Mouse (Mus musculus) heart, embryonic 13.5 days (tissue): ENCODE results near the gene Nat8l. TPM values are rescaled to one million over a fixed set of nuclear protein-coding genes. Genes with fewer than 3 reads are reported as not detected.

Source experiments
- ATAC-seq: fragments of 200-750 bp; cut with Nextera tagmentation; 2 replicates; pipeline ENCODE4 v1.8.0; 2017; ENCODE audit warnings: moderate TSS enrichment; ENCODE audit not compliant: insufficient number of reproducible peaks, low FRiP score, low TSS enrichment; ENCODE audit errors: extremely low read depth
- H3K27ac ChIP-seq: fragments of 300-500 bp; sonication (generic); replicated peaks from 2 replicates; pipeline ENCODE4 v1.5.1; 2015; ENCODE audit warnings: moderate library complexity, mild to moderate bottlenecking, inconsistent platforms
- H3K27me3 ChIP-seq: fragments of 300-500 bp; sonication (generic); replicated peaks from 2 replicates; pipeline ENCODE4 v1.6.1; 2015; ENCODE audit warnings: mild to moderate bottlenecking, inconsistent platforms
- H3K36me3 ChIP-seq: fragments of 300-500 bp; sonication (generic); 2 replicates; pipeline ENCODE4 v1.6.1; 2015; ENCODE audit warnings: mild to moderate bottlenecking, inconsistent platforms
- H3K4me1 ChIP-seq: fragments of 300-500 bp; sonication (generic); 2 replicates; pipeline ENCODE4 v1.6.1; 2015; ENCODE audit warnings: inconsistent platforms
- H3K4me2 ChIP-seq: fragments of 300-500 bp; sonication (generic); 2 replicates; pipeline ENCODE4 v1.6.1; 2015; ENCODE audit warnings: inconsistent platforms, mild to moderate bottlenecking, moderate library complexity
- H3K4me3 ChIP-seq: fragments of 300-500 bp; sonication (generic); 2 replicates; pipeline ENCODE4 v1.5.1; 2015; ENCODE audit warnings: moderate library complexity, mild to moderate bottlenecking, inconsistent platforms
- H3K9ac ChIP-seq: fragments of 300-500 bp; sonication (generic); 2 replicates; pipeline ENCODE4 v1.6.1; 2015; ENCODE audit warnings: inconsistent platforms, mild to moderate bottlenecking, moderate library complexity
- H3K9me3 ChIP-seq: fragments of 300-500 bp; sonication (generic); 2 replicates; pipeline ENCODE4 v1.6.1; 2016; ENCODE audit warnings: inconsistent platforms
- WGBS: fragments of 180-500 bp; shearing (Covaris S2); methylation state at CpG from one replicate; pipeline ENCODE4 v1.1.7; 2015; ENCODE audit warnings: mixed read lengths; 5-methylcytosine and 5-hydroxymethylcytosine counted together
- polyA plus RNA-seq: library from polyadenylated mRNA; unstranded; fragments of >200 nt; fragmentation: Nextera tagmentation; extraction: Ambion mirVana; gene quantifications from 2 replicates; pipeline ENCODE4 v1.2.1, GENCODE M21; 2015

Nat8l gene
- polyA plus RNA-seq, 1 experiment from 2014 or later: 0.35 TPM

- Histone ChIP-seq H3K27me3 (peaks cover 27% of the 10 kb centered on the region), H3K4me3 (no peak overlapping the region), H3K4me2 (no peak overlapping the region), H3K4me1 (0 out of 2 replicates have a peak, but pooled peaks cover 6% of the 10 kb centered on the region), H3K9ac (no peak overlapping the region), H3K9me3 (no peaks in the 10 kb centered on the region), H3K27ac (no peak overlapping the region), H3K36me3 (no peaks in the 10 kb centered on the region)
- no peak for ATAC-seq
- 73% methylated on average over 5 of the region's 5 CpGs for WGBS
Measured at GRCm38 (mm10) chr5:34004618-34005017, 8.8 kb downstream of the Nat8l start.

DNA sequence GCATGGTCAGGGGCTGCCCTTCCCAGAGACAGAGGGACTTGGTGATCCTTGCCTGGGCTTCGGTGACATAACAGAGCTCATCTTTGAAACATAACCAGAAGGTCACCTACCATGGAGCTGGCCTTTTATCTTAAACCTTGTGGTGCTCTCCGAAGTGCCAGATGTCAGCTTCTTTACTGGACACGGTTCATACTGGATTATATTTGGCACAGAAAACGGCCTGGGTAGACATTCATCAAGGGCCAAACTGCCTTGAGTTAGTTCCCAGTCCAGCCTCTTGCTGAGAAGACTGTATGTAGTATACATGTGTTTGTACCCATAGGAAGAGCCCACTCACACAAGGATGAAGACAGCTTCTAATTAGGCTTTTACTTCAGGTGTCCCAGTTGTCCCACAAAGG lies 11.0 kb downstream of the Nat8l start:
- H3K4me1 ChIP-seq: 0 out of 2 replicates have a peak, but pooled peaks cover 6% of the 10 kb centered on the region
- H3K27ac ChIP-seq: no peak overlapping the region
- ATAC-seq: no peak
- H3K27me3 ChIP-seq: peaks cover 17% of the 10 kb centered on the region; the same call in 1 of the 2 replicates
- H3K36me3 ChIP-seq: no peaks in the 10 kb centered on the region
- H3K4me3 ChIP-seq: no peak overlapping the region
- no peaks in the 10 kb centered on the region for H3K9me3 ChIP-seq
- no peak overlapping the region for H3K4me2 ChIP-seq
- no peak overlapping the region for H3K9ac ChIP-seq
- 68% methylated on average over 4 of the region's 4 CpGs for WGBS

- no peak overlapping the region for H3K4me3 ChIP-seq
- H3K27me3 ChIP-seq: peaks cover 18% of the 10 kb centered on the region; the same call in 1 of the 2 replicates
- H3K4me2 ChIP-seq: no peak overlapping the region
- H3K36me3 ChIP-seq: no peaks in the 10 kb centered on the region
- no peaks in the 10 kb centered on the region for H3K9me3 ChIP-seq
- H3K27ac ChIP-seq: no peak overlapping the region
- 0 out of 2 replicates have a peak, but pooled peaks cover 6% of the 10 kb centered on the region for H3K4me1 ChIP-seq
- no peak overlapping the region for H3K9ac ChIP-seq
- 65% methylated on average over 4 of the region's 4 CpGs for WGBS
- ATAC-seq: no peak
Measured at GRCm38 (mm10) chr5:34007392-34007941, 11.7 kb downstream of the Nat8l start.

DNA sequence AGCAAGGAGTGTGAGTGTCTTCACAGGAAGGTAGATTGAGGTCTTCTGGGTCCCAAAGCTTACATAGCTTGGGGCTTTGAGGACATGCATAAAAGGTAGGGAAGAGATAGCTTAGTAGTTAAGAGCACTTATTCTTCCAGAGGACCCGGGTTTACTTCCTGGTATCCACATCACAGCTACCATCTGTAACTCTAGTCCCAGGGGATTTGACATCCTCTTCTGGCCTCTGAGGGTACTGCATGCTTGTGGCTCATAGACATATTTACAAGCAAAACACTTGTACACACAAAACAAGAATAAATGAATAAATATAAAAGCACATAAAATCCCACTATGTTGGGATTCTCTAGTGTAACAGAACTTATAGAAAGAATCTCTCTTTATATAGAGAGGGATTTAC lies 18.9 kb downstream of the Nat8l start:
- no peaks in the 10 kb centered on the region for H3K36me3 ChIP-seq
- no peaks in the 10 kb centered on the region for H3K4me1 ChIP-seq
- H3K27ac ChIP-seq: no peak overlapping the region
- H3K9ac ChIP-seq: no peak overlapping the region
- no peak for ATAC-seq
- peaks cover 4% of the 10 kb centered on the region for H3K27me3 ChIP-seq
- no peak overlapping the region for H3K4me2 ChIP-seq
- WGBS: 53% methylated on average over 1 of the region's 1 CpGs
- no peaks in the 10 kb centered on the region for H3K9me3 ChIP-seq
- no peak overlapping the region for H3K4me3 ChIP-seq

- ATAC-seq: no peak
- no peak overlapping the region for H3K4me2 ChIP-seq
- H3K27ac ChIP-seq: no peak overlapping the region
- H3K4me3 ChIP-seq: no peak overlapping the region
- 64% methylated on average over 4 of the region's 4 CpGs for WGBS
- H3K4me1 ChIP-seq: no peaks in the 10 kb centered on the region
- no peaks in the 10 kb centered on the region for H3K36me3 ChIP-seq
- 0 out of 2 replicates have a peak, but pooled peaks cover 4% of the 10 kb centered on the region for H3K9me3 ChIP-seq
- H3K9ac ChIP-seq: no peak overlapping the region
- peaks cover 3% of the 10 kb centered on the region; the same call in 1 of the 2 replicates for H3K27me3 ChIP-seq
Measured at GRCm38 (mm10) chr5:34018968-34019367, 23.2 kb downstream of the Nat8l start.

DNA sequence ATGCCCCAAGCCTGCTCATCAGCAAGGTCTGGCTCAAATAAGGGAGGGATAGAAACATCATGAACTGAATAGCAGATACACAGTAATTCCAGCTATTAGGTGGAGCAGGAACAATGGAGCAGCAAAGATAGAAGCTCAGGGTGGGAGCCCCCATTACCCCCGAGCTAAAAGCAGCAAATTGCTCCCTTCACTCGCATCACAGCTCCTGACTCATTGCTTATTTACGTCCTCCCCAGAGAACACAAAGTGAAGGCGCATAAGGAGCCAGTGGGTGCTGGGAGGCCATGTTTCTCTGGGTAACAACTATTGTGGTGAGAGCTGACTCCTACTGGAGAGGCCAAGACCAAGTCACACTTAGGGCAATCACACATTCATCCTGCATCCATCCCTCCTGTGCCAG lies 34.3 kb downstream of the Nat8l start:
- Histone ChIP-seq H3K27me3 (no peaks in the 10 kb centered on the region), H3K4me1 (no peaks in the 10 kb centered on the region), H3K9me3 (no peaks in the 10 kb centered on the region), H3K27ac (no peak overlapping the region), H3K4me3 (no peak overlapping the region), H3K4me2 (no peak overlapping the region), H3K36me3 (no peaks in the 10 kb centered on the region), H3K9ac (no peak overlapping the region)
- no peak for ATAC-seq
- 70% methylated on average over 4 of the region's 4 CpGs for WGBS

DNA sequence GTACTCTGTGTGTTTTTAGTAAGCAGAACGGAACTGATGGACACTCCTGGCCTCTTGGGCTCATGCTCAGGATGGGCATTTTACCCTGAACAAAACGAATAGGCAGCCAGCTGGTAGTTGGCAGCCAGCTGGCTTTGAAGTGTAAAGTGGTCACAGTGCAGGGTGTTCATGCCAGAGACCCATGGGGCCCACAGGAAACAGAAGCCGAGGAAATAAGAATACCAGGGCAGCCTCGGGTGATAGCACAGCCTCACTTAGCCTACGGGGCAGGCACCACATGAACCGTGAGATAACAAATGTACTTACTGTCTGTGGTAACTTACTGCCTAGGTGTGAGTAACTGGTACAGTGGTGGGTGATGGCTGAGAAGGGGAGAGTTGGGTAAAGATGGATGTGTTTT lies 35.2 kb downstream of the Nat8l start:
- Histone ChIP-seq H3K36me3 (no peaks in the 10 kb centered on the region), H3K9ac (no peak overlapping the region)
- no peak for ATAC-seq

DNA sequence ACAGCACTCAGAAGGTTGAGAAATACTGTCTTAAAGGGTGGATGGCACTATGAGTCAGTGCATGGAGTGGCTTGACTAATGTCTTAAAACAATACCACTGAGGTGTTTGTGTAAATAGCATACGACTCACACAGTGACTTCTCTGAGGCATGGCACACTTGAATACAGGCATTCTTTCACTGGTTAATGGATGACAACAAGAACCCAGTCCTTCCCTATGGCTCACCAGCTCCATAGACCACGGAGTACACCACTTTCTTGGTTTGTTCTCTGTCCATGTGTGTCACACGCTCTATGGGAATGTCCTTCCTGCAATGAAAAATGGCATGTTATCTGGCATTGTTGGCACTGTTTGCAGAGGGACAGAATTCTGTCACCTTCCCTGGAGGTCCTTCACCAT lies 36.7 kb downstream of the Nat8l start:
- no peaks in the 10 kb centered on the region for H3K36me3 ChIP-seq
- no peaks in the 10 kb centered on the region for H3K27me3 ChIP-seq
- ATAC-seq: no peak
- H3K4me1 ChIP-seq: no peaks in the 10 kb centered on the region
- H3K4me2 ChIP-seq: no peak overlapping the region
- H3K4me3 ChIP-seq: no peak overlapping the region
- H3K27ac ChIP-seq: no peak overlapping the region
- WGBS: 64% methylated on average over 3 of the region's 3 CpGs
- no peaks in the 10 kb centered on the region for H3K9me3 ChIP-seq
- H3K9ac ChIP-seq: no peak overlapping the region

More for the DNA sequence above, 35.2 kb downstream of the Nat8l start:
- WGBS: 49% methylated on average over 6 of the region's 6 CpGs
- no peak overlapping the region for H3K4me2 ChIP-seq
- H3K9me3 ChIP-seq: no peaks in the 10 kb centered on the region
- H3K27me3 ChIP-seq: no peaks in the 10 kb centered on the region
- no peak overlapping the region for H3K4me3 ChIP-seq
- H3K27ac ChIP-seq: no peak overlapping the region
- no peaks in the 10 kb centered on the region for H3K4me1 ChIP-seq

Other genes starting within 250 kb of the Nat8l start
- gene Letm1, start 213.2 kb upstream of the Nat8l start, polyA plus RNA-seq: 40.9 and 43.5 TPM in 2 replicates
- gene Nsd2, start 175.3 kb upstream of the Nat8l start, polyA plus RNA-seq: 26.5 and 30.3 TPM in 2 replicates
- 33.3 and 33.5 TPM in 2 replicates for gene Nelfa, start 59.6 kb upstream of the Nat8l start, polyA plus RNA-seq
- gene Gm1673, start 12.6 kb upstream of the Nat8l start, polyA plus RNA-seq: 81.5 and 82.8 TPM in 2 replicates
- 0.24 and 0.47 TPM in 2 replicates for gene Poln, start 173.5 kb downstream of the Nat8l start, polyA plus RNA-seq
- 20.8 and 25.4 TPM in 2 replicates for gene Haus3, start 173.5 kb downstream of the Nat8l start, polyA plus RNA-seq
- gene Mxd4, start 191.7 kb downstream of the Nat8l start, polyA plus RNA-seq: 23.1 and 23.6 TPM in 2 replicates